Mouse (Mus musculus) brain, embryonic 14.5 days (tissue): ENCODE data around the gene Cyp2j6.

Source experiments
- CTCF ChIP-seq: fragments of 200-500 bp; IDR thresholded peaks from 2 replicates; pipeline ENCODE4 v1.5.1; 2012; ENCODE audit warnings: inconsistent platforms, mild to moderate bottlenecking, moderate library complexity, borderline replicate concordance; ENCODE audit not compliant: insufficient read depth, insufficient read length; ENCODE audit errors: extremely low read depth
- POLR2A ChIP-seq: fragments of 200-500 bp; IDR thresholded peaks from 2 replicates; pipeline ENCODE4 v1.6.1; 2012; ENCODE audit warnings: mild to moderate bottlenecking, inconsistent platforms, borderline replicate concordance; ENCODE audit not compliant: poor library complexity, insufficient read depth, insufficient read length, severe bottlenecking; ENCODE audit errors: extremely low read depth

GRCm38 (mm10) chr4:96581425-96582088 lies 28.1 kb upstream of the Cyp2j6 start:
- TF ChIP-seq CTCF (no peak), POLR2A (no peak)
